Mouse (Mus musculus): ENCODE data around the gene Tomm20l. TPM values are rescaled to one million over a fixed set of nuclear protein-coding genes. Genes with fewer than 3 reads are reported as not detected.

Gene Tomm20l
- polyA plus RNA-seq, 1 experiment from 2014 or later: not detected

DNA sequence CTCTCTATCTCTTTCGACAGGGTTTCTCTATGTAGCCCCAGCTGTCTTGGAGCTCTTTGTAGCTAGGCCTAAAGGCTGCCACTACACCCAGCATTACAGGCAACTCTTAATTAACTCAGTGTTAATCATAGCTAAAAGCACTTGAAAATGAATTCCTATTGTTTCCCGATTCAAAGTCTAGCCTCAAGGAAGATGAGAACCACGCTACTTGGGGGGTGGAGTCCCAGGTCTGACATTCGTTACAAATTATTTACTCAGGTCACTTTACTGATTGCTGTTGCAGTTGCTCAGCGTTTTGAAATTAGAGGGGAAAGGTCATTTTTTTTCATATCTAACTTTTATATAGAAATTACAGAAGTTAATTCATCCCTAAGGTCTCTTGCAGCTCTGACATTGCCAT lies 24.4 kb downstream of the Tomm20l start:
- no peaks in the 10 kb centered on the region for H3K9me3 ChIP-seq
- peak overlapping the region; percentile 98 for H3K4me3 ChIP-seq
- 35% methylated on average over 5 of the region's 5 CpGs for WGBS
- H3K27ac ChIP-seq (replicated peaks): no peak overlapping the region
- H3K4me2 ChIP-seq: peak overlapping the region; percentile 75
- H3K4me1 ChIP-seq (replicated peaks): peaks cover 42% of the 10 kb centered on the region
- ATAC-seq (ENCODE audit: low read depth): no peak
- H3K27me3 ChIP-seq: no peaks in the 10 kb centered on the region
- peaks cover 26% of the 10 kb centered on the region for H3K36me3 ChIP-seq
- peak overlapping the region; percentile 93 for H3K9ac ChIP-seq

DNA sequence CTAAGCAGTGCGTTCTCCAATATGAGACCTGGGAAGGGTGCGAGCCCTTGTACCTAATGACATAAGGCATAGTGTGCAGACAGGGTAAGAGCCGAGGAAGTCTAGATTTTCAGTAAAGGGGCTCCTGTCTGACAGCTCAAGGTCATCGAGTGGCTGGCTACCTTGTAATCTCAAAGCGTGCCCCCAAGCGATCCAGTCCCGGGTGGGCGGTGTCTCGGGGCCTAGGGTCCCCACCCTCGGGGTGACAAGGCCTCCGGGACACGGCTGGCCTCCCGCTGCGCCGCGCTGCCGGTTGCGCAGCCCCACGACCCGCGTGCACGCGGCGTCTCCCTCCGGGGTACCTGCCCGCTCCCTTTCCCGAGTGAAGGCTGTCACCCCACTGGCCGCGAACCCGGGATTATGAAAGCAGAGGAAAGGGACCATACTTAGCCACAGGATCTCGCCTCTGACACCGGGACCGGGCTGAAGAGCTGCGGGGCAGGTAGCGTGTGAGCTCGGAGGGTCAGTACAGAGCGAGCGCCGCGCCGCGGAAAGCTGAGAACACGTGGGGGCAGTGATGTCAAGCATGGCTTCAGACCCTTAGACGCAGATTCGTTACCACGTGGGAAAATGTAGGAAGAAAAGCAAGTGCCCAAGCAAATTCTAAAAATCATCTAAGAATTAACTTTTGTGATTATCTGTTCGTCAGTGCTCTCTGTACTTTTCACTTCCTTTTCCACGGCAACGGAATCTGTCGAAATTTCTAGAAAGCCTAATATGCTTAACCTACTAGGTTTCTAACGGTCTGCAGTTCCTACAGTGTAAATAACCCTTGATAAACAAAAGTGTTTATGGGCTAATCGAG lies 25.1 kb downstream of the Tomm20l start, which contains the start of the genes Timm9 and 2700049A03Rik:
Gene Timm9, minus strand, starts transcription at position 555 of the 844 bp plus-strand sequence.
Gene 2700049A03Rik, plus strand, starts transcription at position 719 of the 844 bp plus-strand sequence.
- H3K9me3 ChIP-seq: no peaks in the 10 kb centered on the region
- H3K27me3 ChIP-seq: no peaks in the 10 kb centered on the region
- peak within 1 kb of the TSS; percentile 93 for H3K9ac ChIP-seq
- H3K36me3 ChIP-seq: peaks cover 27% of the 10 kb centered on the region
- peak within 1 kb of the TSS; percentile 83 for H3K27ac ChIP-seq (replicated peaks)
- peak within 1 kb of the TSS; percentile 98 for H3K4me3 ChIP-seq
- under 1% methylated on average over 52 of the region's 52 CpGs for WGBS
- H3K4me2 ChIP-seq: peak within 1 kb of the TSS; percentile 75
- peaks cover 42% of the 10 kb centered on the region for H3K4me1 ChIP-seq (replicated peaks)
- ATAC-seq (ENCODE audit: low read depth): peak; percentile 97

DNA sequence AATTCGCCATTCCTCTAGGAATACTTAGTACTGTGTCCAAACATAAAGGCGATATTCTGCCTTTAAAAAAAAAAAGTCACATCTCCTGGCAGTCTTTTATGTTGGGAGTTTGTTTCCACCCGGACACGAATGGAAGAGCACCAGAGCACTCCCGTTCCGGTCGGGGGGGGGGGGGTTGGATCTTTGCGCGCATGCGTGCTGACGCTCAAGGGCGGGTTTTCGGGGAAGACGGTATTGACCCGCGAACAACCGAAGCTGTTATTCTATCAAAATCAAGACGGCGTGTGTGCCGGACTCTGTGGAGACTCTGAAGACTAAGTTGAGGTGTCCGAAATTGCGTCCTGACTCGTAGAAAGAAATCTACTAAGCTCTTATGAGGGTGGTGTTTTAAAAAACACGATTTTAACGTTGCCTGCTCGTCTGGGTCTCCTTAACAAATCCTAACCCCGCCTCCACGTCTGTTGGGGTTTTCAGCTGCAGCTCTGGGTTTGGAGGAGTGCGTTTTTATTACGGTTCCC lies 25.8 kb downstream of the Tomm20l start:
- peak; percentile 83 for ATAC-seq (ENCODE audit: low read depth)

DNA sequence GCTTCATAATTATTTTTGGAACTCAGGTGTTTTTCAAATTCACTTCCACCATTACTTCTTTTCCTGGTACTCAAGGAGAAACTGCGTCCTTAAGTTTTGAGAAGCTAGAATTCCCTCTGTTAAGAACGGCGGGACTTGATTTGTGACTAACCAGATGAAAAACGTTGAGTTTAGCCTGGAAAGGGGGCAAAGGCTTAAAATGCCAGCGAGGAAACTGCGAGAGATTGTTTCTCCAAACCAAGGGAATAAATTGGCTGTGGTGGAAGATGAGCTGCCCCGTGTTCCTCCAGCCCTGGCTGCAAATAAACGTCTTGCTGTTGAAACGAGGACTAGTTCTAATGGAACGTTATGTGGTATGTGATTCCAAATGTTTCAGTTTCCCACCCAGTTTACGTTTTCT lies 26.5 kb downstream of the Tomm20l start:
- H3K4me1 ChIP-seq (replicated peaks): peaks cover 42% of the 10 kb centered on the region
- peak overlapping the region; percentile 93 for H3K9ac ChIP-seq
- H3K27me3 ChIP-seq: no peaks in the 10 kb centered on the region
- no peak overlapping the region for H3K27ac ChIP-seq (replicated peaks)
- H3K36me3 ChIP-seq: peaks cover 27% of the 10 kb centered on the region
- no peaks in the 10 kb centered on the region for H3K9me3 ChIP-seq
- no peak for ATAC-seq (ENCODE audit: low read depth)
- WGBS: 8% methylated on average over 11 of the region's 11 CpGs
- H3K4me3 ChIP-seq: peak overlapping the region; percentile 98
- peak overlapping the region; percentile 75 for H3K4me2 ChIP-seq

More for the DNA sequence above, 25.8 kb downstream of the Tomm20l start:
- Histone ChIP-seq H3K27me3 (no peaks in the 10 kb centered on the region), H3K4me2 (peak overlapping the region; percentile 75), H3K9me3 (no peaks in the 10 kb centered on the region), H3K9ac (peak overlapping the region; percentile 93), H3K27ac (replicated peaks) (peak overlapping the region; percentile 83), H3K36me3 (peaks cover 27% of the 10 kb centered on the region), H3K4me3 (peak overlapping the region; percentile 98), H3K4me1 (replicated peaks) (peaks cover 42% of the 10 kb centered on the region)
- WGBS: under 1% methylated on average over 30 of the region's 30 CpGs

DNA sequence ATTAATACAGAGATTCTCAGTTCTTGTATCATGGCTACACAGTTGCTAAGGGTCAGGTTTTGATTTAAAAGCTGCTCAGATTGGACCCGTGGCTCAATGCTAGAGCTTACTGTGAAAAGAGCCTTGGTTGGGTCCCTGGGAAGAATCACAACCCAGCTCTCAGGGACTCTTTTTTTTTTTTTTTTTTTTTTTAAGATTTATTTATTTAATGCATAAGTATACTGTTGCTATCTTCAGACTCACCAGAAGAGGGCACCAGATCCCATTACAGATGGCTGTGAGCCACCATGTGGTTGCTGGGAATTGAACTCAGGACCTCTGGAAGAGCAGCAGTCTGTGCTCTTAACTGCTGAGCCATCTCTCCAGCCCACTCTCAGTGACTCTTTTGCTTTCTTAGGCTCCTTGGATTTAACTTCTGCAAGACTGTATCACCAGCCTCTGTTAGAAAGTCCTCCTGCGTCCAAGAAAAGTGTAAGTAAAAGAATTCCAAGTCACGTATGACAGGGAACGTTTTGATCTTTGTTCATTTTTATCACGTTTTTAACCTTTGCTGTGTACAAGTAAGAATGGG lies 28.1 kb downstream of the Tomm20l start:
- no peak overlapping the region for H3K9ac ChIP-seq
- H3K9me3 ChIP-seq: no peaks in the 10 kb centered on the region
- no peak for ATAC-seq (ENCODE audit: low read depth)
- peaks cover 40% of the 10 kb centered on the region for H3K4me1 ChIP-seq (replicated peaks)
- H3K4me2 ChIP-seq: peak overlapping the region; percentile 75; the same call in 1 of the 2 replicates
- WGBS: 81% methylated on average over 5 of the region's 5 CpGs
- H3K36me3 ChIP-seq: peaks cover 40% of the 10 kb centered on the region
- no peak overlapping the region for H3K27ac ChIP-seq (replicated peaks)
- H3K27me3 ChIP-seq: no peaks in the 10 kb centered on the region
- 0 out of 2 replicates have a peak overlapping the region, but pooled peaks have one; percentile 98 for H3K4me3 ChIP-seq

DNA sequence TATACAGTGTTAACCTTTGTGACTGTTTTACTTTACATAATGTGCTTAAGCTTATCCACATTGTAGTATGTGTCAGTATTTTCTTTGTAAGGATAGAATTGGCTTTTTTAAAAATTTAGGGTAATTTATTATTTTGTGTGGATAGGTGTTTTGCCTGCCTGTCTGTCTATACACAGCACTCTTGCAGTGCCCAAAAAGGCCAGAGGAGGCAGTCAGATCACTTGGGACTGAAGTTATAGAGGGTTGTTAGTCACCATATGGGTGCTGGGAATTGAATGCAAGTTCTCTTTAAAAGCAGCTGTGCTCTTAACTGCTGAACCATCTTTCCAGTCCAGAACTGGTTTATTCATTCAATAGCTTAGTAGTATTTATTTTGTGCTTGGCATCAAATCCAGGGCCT lies 30.0 kb downstream of the Tomm20l start:
- H3K36me3 ChIP-seq: peaks cover 57% of the 10 kb centered on the region
- no peak overlapping the region for H3K4me3 ChIP-seq
- H3K27ac ChIP-seq (replicated peaks): no peak overlapping the region
- H3K4me2 ChIP-seq: no peak overlapping the region
- H3K9ac ChIP-seq: no peak overlapping the region
- no peaks in the 10 kb centered on the region for H3K27me3 ChIP-seq
- H3K9me3 ChIP-seq: no peaks in the 10 kb centered on the region
- H3K4me1 ChIP-seq (replicated peaks): peaks cover 27% of the 10 kb centered on the region
- no peak for ATAC-seq (ENCODE audit: low read depth)

DNA sequence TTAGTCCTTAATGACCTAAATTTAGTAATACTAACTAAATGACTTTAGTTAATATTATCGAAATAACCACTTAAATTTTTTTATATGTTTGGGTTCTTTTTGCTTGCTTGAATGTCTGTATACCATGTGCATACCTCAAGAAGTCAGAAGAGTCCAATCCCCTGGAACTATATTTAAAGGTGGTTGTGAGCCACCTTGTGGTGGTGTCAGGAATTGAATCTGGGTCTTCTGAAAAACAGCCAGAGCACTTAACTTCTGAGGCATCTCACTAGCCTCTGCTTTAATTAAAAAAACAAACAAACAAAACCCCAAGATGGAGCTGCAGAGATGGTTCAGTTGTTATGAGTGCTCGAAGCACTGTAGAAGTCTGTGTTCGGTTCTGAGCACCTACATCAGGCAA lies 36.4 kb downstream of the Tomm20l start:
- Histone ChIP-seq H3K9ac (no peak overlapping the region), H3K27ac (replicated peaks) (no peak overlapping the region), H3K27me3 (no peaks in the 10 kb centered on the region), H3K9me3 (no peaks in the 10 kb centered on the region), H3K4me1 (replicated peaks) (no peaks in the 10 kb centered on the region), H3K4me3 (no peak overlapping the region), H3K36me3 (peaks cover 77% of the 10 kb centered on the region), H3K4me2 (no peak overlapping the region)
- no peak for ATAC-seq (ENCODE audit: low read depth)
- 86% methylated on average over 3 of the region's 3 CpGs for WGBS

DNA sequence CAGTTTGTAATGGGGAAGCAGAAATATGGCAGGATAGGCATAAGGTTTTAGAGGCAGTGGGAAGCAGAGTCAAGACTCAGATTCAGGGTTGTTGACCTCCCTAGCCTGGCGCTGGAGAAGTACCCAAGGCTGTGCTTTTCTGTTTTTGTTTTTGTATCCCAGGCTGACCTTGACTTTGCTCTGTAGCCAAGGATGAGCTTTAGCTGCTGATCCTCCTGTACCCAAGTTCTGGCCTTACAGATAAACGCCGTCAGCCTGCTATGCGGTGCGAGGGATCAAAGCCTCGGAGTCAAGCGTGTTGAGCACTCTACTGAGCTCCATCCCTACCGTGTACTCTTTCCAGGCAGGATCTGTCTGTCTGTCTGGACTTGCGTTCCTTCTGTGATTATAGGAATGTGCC lies 37.6 kb downstream of the Tomm20l start:
- 96% methylated on average over 9 of the region's 9 CpGs for WGBS
- no peaks in the 10 kb centered on the region for H3K9me3 ChIP-seq
- no peaks in the 10 kb centered on the region for H3K27me3 ChIP-seq
- no peak overlapping the region for H3K4me2 ChIP-seq
- peaks cover 76% of the 10 kb centered on the region for H3K36me3 ChIP-seq
- H3K27ac ChIP-seq (replicated peaks): no peak overlapping the region
- H3K4me3 ChIP-seq: no peak overlapping the region
- H3K9ac ChIP-seq: no peak overlapping the region
- no peaks in the 10 kb centered on the region for H3K4me1 ChIP-seq (replicated peaks)
- ATAC-seq (ENCODE audit: low read depth): no peak

DNA sequence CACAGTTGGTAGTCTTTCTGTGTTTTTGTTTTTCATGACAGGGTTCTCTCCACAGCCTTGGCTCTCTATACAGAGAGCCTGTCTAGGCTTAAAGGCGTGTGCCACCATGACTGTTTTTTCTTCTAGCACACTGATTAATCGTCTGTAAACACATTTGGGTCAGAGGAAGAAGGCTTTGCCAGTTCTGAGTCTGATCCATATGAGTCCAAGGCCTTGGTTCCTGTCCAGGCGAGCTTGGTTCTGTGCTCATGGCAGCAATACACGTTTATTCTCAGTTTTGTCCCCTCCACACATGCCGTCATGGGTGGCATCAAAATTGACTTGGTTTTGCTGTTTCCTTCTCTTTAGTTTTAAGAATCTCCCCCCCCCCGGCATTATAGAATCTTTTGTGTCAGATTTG lies 38.2 kb downstream of the Tomm20l start:
- WGBS: 92% methylated on average over 6 of the region's 6 CpGs
- Histone ChIP-seq H3K9me3 (no peaks in the 10 kb centered on the region), H3K9ac (no peak overlapping the region), H3K4me1 (replicated peaks) (no peaks in the 10 kb centered on the region), H3K27me3 (no peaks in the 10 kb centered on the region), H3K27ac (replicated peaks) (no peak overlapping the region), H3K4me2 (no peak overlapping the region), H3K4me3 (no peak overlapping the region), H3K36me3 (peaks cover 73% of the 10 kb centered on the region)
- no peak for ATAC-seq (ENCODE audit: low read depth)

DNA sequence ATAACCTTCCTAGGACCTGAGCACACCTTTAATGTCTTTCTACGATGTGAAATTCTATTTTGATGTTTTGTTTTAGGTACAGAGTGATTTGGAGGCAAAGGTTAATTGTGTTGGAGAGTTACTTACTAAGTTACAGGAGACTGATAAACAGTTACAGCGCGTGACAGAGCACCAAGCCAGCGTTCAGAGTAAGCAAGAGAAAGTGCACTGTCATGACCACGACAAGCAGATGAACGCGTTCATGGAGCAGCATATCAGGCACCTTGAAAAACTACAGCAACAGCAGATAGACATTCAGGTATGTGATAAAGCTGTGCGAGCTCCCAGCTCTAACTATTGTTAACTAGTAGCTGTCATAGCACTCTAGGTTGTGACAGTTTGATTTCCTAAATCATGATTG lies 38.9 kb downstream of the Tomm20l start:
- H3K36me3 ChIP-seq: peaks cover 73% of the 10 kb centered on the region

DNA sequence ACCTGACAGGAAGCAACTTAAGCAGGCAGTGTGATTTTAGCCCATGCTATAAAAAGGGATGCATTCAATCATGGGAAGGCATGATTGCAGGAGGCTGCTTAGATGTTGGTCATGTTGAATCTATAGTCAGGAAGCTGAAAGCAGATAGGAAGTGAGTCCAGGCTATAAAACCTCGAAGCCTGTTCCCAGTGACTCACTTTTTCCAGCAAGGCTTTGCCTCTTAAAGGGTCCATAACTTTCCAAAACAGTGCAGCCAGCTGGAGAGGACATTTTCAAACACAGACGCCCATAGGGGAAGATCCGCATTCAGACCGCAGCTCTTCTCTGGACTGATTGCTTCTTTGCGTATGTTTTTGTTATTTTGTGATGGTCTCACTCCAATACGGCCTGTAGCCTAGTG lies 43.8 kb downstream of the Tomm20l start:
- H3K27me3 ChIP-seq: no peaks in the 10 kb centered on the region
- no peak overlapping the region for H3K9ac ChIP-seq
- no peak overlapping the region for H3K4me2 ChIP-seq
- H3K4me3 ChIP-seq: no peak overlapping the region
- H3K36me3 ChIP-seq: peaks cover 76% of the 10 kb centered on the region
- WGBS: 96% methylated on average over 6 of the region's 6 CpGs
- H3K27ac ChIP-seq (replicated peaks): no peak overlapping the region
- no peaks in the 10 kb centered on the region for H3K4me1 ChIP-seq (replicated peaks)
- ATAC-seq (ENCODE audit: low read depth): no peak
- no peaks in the 10 kb centered on the region for H3K9me3 ChIP-seq

More for the DNA sequence above, 38.9 kb downstream of the Tomm20l start:
- 96% methylated on average over 8 of the region's 8 CpGs for WGBS
- Histone ChIP-seq H3K27ac (replicated peaks) (no peak overlapping the region), H3K4me2 (no peak overlapping the region), H3K4me1 (replicated peaks) (no peaks in the 10 kb centered on the region), H3K27me3 (no peaks in the 10 kb centered on the region), H3K9ac (no peak overlapping the region), H3K4me3 (no peak overlapping the region), H3K9me3 (no peaks in the 10 kb centered on the region)
- ATAC-seq (ENCODE audit: low read depth): no peak

DNA sequence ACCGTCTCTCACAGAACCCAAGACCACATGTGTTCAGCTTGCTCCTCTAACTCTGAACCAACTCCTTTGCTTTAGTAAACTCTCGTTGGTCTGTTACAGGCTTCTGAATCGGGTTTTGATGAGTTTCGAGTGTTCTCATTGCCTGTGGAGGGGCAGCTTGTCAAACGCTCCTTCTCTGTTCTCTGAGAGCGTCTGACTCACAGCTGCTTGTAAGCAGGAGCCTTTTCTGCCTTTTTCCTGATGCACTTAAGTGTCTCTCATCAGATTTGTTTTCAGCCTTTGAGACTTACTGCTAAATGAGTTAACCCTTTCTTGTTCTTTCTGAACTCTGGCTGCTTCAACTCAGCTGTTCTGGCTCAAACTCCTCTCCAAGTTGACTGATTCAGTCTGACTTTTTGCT lies 46.7 kb downstream of the Tomm20l start:
- Histone ChIP-seq H3K4me3 (no peak overlapping the region), H3K9me3 (no peaks in the 10 kb centered on the region), H3K36me3 (peaks cover 80% of the 10 kb centered on the region), H3K27ac (replicated peaks) (no peak overlapping the region), H3K27me3 (no peaks in the 10 kb centered on the region), H3K4me1 (replicated peaks) (no peaks in the 10 kb centered on the region), H3K4me2 (no peak overlapping the region), H3K9ac (no peak overlapping the region)
- no peak for ATAC-seq (ENCODE audit: low read depth)
- WGBS: 88% methylated on average over 6 of the region's 6 CpGs
